26 mouse cellular contexts compared by ENCODE assay signal in the genomic region with DNA sequence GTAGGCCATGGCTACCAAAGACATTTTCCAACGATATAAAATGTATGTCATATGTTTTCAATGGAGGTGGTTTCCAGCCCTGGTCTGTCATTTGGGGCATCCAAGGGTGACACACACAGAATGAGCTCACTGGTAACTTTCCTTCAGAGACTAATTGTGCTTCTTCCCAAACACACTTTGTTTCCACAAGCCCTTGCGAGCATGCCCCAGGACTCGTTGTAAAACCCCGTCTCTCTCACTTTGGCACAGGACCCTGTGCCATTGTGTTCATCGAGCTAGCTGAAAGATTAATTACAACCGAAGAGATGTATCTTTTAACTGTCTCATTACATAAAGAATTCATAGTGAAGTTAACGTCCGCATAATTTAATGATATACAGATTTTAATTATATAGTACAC.
DNase-seq lines count a peak whose midpoint lies in the region; ATAC-seq and TF ChIP-seq lines count a peak whose summit lies in the region.
"Had no signal": no experiment of that assay in that cellular context is flagged by ENCODE, and none has a peak within 500 bp of the region (broad histone marks: within the 10 kb centered on the region; RNA-seq: fewer than 3 reads in every experiment).

No protein-coding gene starts in this region.

- 0 out of 2 replicates have a peak, but pooled peaks cover 2% of the 10 kb centered on the region for H3K4me1 ChIP-seq in hindbrain, embryonic 11.5 days (replicated peaks; ENCODE audit: control insufficient read depth, insufficient read depth, low read length)
- H3K4me1 ChIP-seq in hindbrain, embryonic 10.5 days (replicated peaks): peaks cover 22% of the 10 kb centered on the region
- H3K4me1 ChIP-seq in neural tube, embryonic 12.5 days: peaks cover 12% of the 10 kb centered on the region
- H3K4me1 ChIP-seq in forebrain, embryonic 12.5 days: peaks cover 5% of the 10 kb centered on the region; the same call in 1 of the 2 replicates
- no peaks in the 10 kb centered on the region; the same call in 1 of the 2 replicates for H3K4me1 ChIP-seq in forebrain, postnatal 0 days (ENCODE audit: insufficient read depth)
- H3K4me1 ChIP-seq: intestine, embryonic 15.5 days had no signal

- WGBS in hindbrain, embryonic 11.5 days: 76% methylated on average over 8 of the region's 8 CpGs
- WGBS in hindbrain, embryonic 10.5 days: 87% methylated on average over 8 of the region's 8 CpGs
- 51% methylated on average over 8 of the region's 8 CpGs for WGBS in neural tube, embryonic 12.5 days
- 42% methylated on average over 8 of the region's 8 CpGs for WGBS in forebrain, embryonic 12.5 days
- WGBS in forebrain, postnatal 0 days: 24% methylated on average over 8 of the region's 8 CpGs

- no peak overlapping the region for H3K4me2 ChIP-seq in hindbrain, embryonic 11.5 days (replicated peaks; ENCODE audit: low read depth, low read length)
- no peak overlapping the region for H3K4me2 ChIP-seq in neural tube, embryonic 12.5 days (replicated peaks)
- H3K4me2 ChIP-seq in forebrain, embryonic 12.5 days: no peak overlapping the region
- H3K4me2 ChIP-seq in forebrain, postnatal 0 days (ENCODE audit: low read depth): no peak overlapping the region
- H3K4me2 ChIP-seq: hindbrain, embryonic 15.5 days; intestine, embryonic 15.5 days; midbrain, embryonic 15.5 days had no signal

- intact Hi-C loops in gastrocnemius, postnatal 36 days (cut with DNase I): no loop called here

- no peaks in the 10 kb centered on the region for H3K36me3 ChIP-seq in hindbrain, embryonic 11.5 days (ENCODE audit: control insufficient read depth, insufficient read depth, low read length)
- H3K36me3 ChIP-seq in hindbrain, embryonic 10.5 days: no peaks in the 10 kb centered on the region
- H3K36me3 ChIP-seq in neural tube, embryonic 12.5 days: no peaks in the 10 kb centered on the region
- H3K36me3 ChIP-seq in forebrain, embryonic 12.5 days (replicated peaks): no peaks in the 10 kb centered on the region
- H3K36me3 ChIP-seq in forebrain, postnatal 0 days (ENCODE audit: insufficient read depth): no peaks in the 10 kb centered on the region
- H3K36me3 ChIP-seq: hindbrain, embryonic 15.5 days; intestine, embryonic 15.5 days; midbrain, embryonic 15.5 days had no signal

- H3K9me3 ChIP-seq in hindbrain, embryonic 11.5 days (ENCODE audit: control insufficient read depth, low read length): no peaks in the 10 kb centered on the region
- no peaks in the 10 kb centered on the region for H3K9me3 ChIP-seq in hindbrain, embryonic 10.5 days
- H3K9me3 ChIP-seq in neural tube, embryonic 12.5 days: no peaks in the 10 kb centered on the region
- no peaks in the 10 kb centered on the region for H3K9me3 ChIP-seq in forebrain, embryonic 12.5 days
- no peaks in the 10 kb centered on the region for H3K9me3 ChIP-seq in forebrain, postnatal 0 days (ENCODE audit: low read length)
- H3K9me3 ChIP-seq: hindbrain, embryonic 15.5 days; intestine, embryonic 15.5 days; midbrain, embryonic 15.5 days had no signal

- DNase-seq in hindbrain, embryonic 11.5 days (ENCODE audit: low spot score): no peak
- DNase-seq in hindbrain, embryonic 10.5 days (ENCODE audit: low spot score): no peak
- no peak for DNase-seq in neural tube, embryonic 10.5 days (ENCODE audit: extremely low spot score, low spot score)
- peak; percentile 44 for DNase-seq in forebrain, postnatal 0 days
- DNase-seq in gastrocnemius, postnatal 36 days: no peak
- no peak for DNase-seq in spleen, postnatal 36 days (ENCODE audit: low spot score in 2 of 2)
- DNase-seq: adrenal gland, postnatal 25 days; cerebellum, adult 2 months; cerebellum, postnatal 36 days; gastrocnemius, adult 2 months; heart, postnatal 14 days; kidney, adult 2 months; kidney, postnatal 10 days; layer of hippocampus, adult 9-11 months; liver; lung, adult 2 months; lung, postnatal 10 days; thymus, postnatal 4 days had no signal

- no peaks in the 10 kb centered on the region for H3K27me3 ChIP-seq in hindbrain, embryonic 11.5 days (ENCODE audit: control insufficient read depth, insufficient read depth, low read length)
- no peaks in the 10 kb centered on the region for H3K27me3 ChIP-seq in hindbrain, embryonic 10.5 days (ENCODE audit: insufficient read depth, poor library complexity, severe bottlenecking)
- H3K27me3 ChIP-seq in neural tube, embryonic 12.5 days (replicated peaks): no peaks in the 10 kb centered on the region
- no peaks in the 10 kb centered on the region for H3K27me3 ChIP-seq in forebrain, embryonic 12.5 days
- no peaks in the 10 kb centered on the region for H3K27me3 ChIP-seq in forebrain, postnatal 0 days (ENCODE audit: insufficient read depth, low read length)
- H3K27me3 ChIP-seq: hindbrain, embryonic 15.5 days; intestine, embryonic 15.5 days; midbrain, embryonic 15.5 days; Patski had no signal

- no peak for ATAC-seq in hindbrain, embryonic 11.5 days (ENCODE audit: low FRiP score)
- 0 out of 2 replicates have a peak, but pooled peaks have one; percentile 23 for ATAC-seq in neural tube, embryonic 12.5 days (ENCODE audit: low FRiP score, low read depth)
- peak; percentile 53; the same call in 1 of the 2 replicates for ATAC-seq in forebrain, embryonic 12.5 days (ENCODE audit: low FRiP score)
- peak; percentile 45 for ATAC-seq in forebrain, postnatal 0 days
- ATAC-seq: intestine, embryonic 15.5 days; Patski had no signal

- no peak overlapping the region for H3K4me3 ChIP-seq in hindbrain, embryonic 11.5 days (ENCODE audit: low read depth, low read length)
- no peak overlapping the region for H3K4me3 ChIP-seq in hindbrain, embryonic 10.5 days
- no peak overlapping the region for H3K4me3 ChIP-seq in neural tube, embryonic 12.5 days
- H3K4me3 ChIP-seq in forebrain, embryonic 12.5 days (replicated peaks): no peak overlapping the region
- no peak overlapping the region for H3K4me3 ChIP-seq in forebrain, postnatal 0 days (ENCODE audit: low read depth, low read length)
- H3K4me3 ChIP-seq: gastrocnemius, adult 2 months; hindbrain, embryonic 15.5 days; intestine, embryonic 15.5 days; midbrain, embryonic 15.5 days had no signal

- no peak for TF ChIP-seq CTCF in forebrain, postnatal 0 days (IDR thresholded peaks at IDR 0.05; ENCODE audit: low read depth)

- no peak overlapping the region for H3K9ac ChIP-seq in hindbrain, embryonic 11.5 days (ENCODE audit: low read depth, low read length)
- no peak overlapping the region for H3K9ac ChIP-seq in neural tube, embryonic 12.5 days
- H3K9ac ChIP-seq in forebrain, embryonic 12.5 days: no peak overlapping the region
- no peak overlapping the region for H3K9ac ChIP-seq in forebrain, postnatal 0 days
- H3K9ac ChIP-seq: hindbrain, embryonic 15.5 days; intestine, embryonic 15.5 days; liver, embryonic 14.5 days; midbrain, embryonic 15.5 days had no signal

- H3K27ac ChIP-seq in hindbrain, embryonic 11.5 days (ENCODE audit: low read depth, low read length): peak overlapping the region; percentile 45; the same call in 1 of the 2 replicates
- no peak overlapping the region for H3K27ac ChIP-seq in hindbrain, embryonic 10.5 days
- no peak overlapping the region for H3K27ac ChIP-seq in neural tube, embryonic 12.5 days
- peak overlapping the region; percentile 50; the same call in 1 of the 2 replicates for H3K27ac ChIP-seq in forebrain, embryonic 12.5 days
- peak overlapping the region; percentile 30; the same call in 1 of the 2 replicates for H3K27ac ChIP-seq in forebrain, postnatal 0 days (ENCODE audit: low read depth, low read length)
- H3K27ac ChIP-seq: gastrocnemius, adult 2 months; intestine, embryonic 15.5 days; liver, embryonic 14.5 days; macrophage; midbrain, embryonic 15.5 days had no signal

Comparison
In these comparisons a context has a peak if more than half of its experiments do, and no peak if none do; other contexts are left out.
1. H3K27ac ChIP-seq: peak in hindbrain, embryonic 11.5 days (single experiment), forebrain, embryonic 12.5 days (single experiment) and forebrain, postnatal 0 days (single experiment); none in hindbrain, embryonic 10.5 days (single experiment) and neural tube, embryonic 12.5 days (single experiment).